In genomic region chr1:77964656-77965335, GRCm38 (mm10) we compare ENCODE assay signal across 11 mouse cellular contexts.
DNase-seq lines count a peak whose midpoint lies in the region; ATAC-seq and TF ChIP-seq lines count a peak whose summit lies in the region.
"Had no signal": no experiment of that assay in that cellular context is flagged by ENCODE, and none has a peak within 500 bp of the region (broad histone marks: within the 10 kb centered on the region; RNA-seq: fewer than 3 reads in every experiment).

No protein-coding gene starts in this region.

- WGBS in heart, adult 2 months, result 25% methylated on average over 3 of the region's 3 CpGs

- TF ChIP-seq POLR2A in heart, adult 2 months (IDR thresholded peaks at IDR 0.05; ENCODE audit: insufficient read depth, low read depth, low read length), result no peak

- no peaks in the 10 kb centered on the region for H3K36me3 ChIP-seq in heart, adult 2 months (ENCODE audit: control insufficient read depth, insufficient read depth, low read length)
- H3K36me3 ChIP-seq: midbrain, embryonic 12.5 days had no signal

- no peak overlapping the region for H3K27ac ChIP-seq in heart, adult 2 months
- H3K27ac ChIP-seq: left cerebral cortex, adult 2 months; midbrain, embryonic 12.5 days had no signal

- DNase-seq in heart, adult 2 months, result peak; percentile 39 to 49
- no peak for DNase-seq in heart, postnatal 25 days (ENCODE audit: low spot score)
- peak; percentile 11 for DNase-seq in right cerebral cortex, postnatal 4 days
- DNase-seq in right cerebral cortex, adult 18-20 months, result no peak
- DNase-seq in heart, postnatal 14 days, result peak; percentile 49 to 67
- no peak for DNase-seq in left cerebral cortex, adult 9 months (ENCODE audit: low spot score in 2 of 2)
- no peak for DNase-seq in left cerebral cortex, adult 18-20 months (ENCODE audit: low spot score in 2 of 2)

- intact Hi-C loops in heart, adult 2 months (cut with DNase I), result no loop called here
- intact Hi-C loops in heart, postnatal 25 days (cut with DNase I), result no loop called here
- intact Hi-C loops in heart, postnatal 14 days (cut with DNase I), result no loop called here

- no peaks in the 10 kb centered on the region for H3K79me2 ChIP-seq in heart, adult 2 months (replicated peaks; ENCODE audit: control insufficient read depth, insufficient read depth, low read length)

- no peak for TF ChIP-seq EP300 in heart, adult 2 months (IDR thresholded peaks at IDR 0.05; ENCODE audit: insufficient read depth, low read depth, low read length)

- H3K27me3 ChIP-seq in heart, adult 2 months (ENCODE audit: control insufficient read depth, insufficient read depth, low read length), result no peaks in the 10 kb centered on the region
- H3K27me3 ChIP-seq: CH12.LX; midbrain, embryonic 12.5 days had no signal

- no peak overlapping the region for H3K4me3 ChIP-seq in heart, adult 2 months
- H3K4me3 ChIP-seq: left cerebral cortex, adult 2 months; midbrain, embryonic 12.5 days had no signal

- ATAC-seq in megakaryocyte-erythroid progenitor cell, adult 5-6 weeks (replicated peaks; ENCODE audit: low FRiP score, low TSS enrichment, poor library complexity, severe bottlenecking), result no peak

- no peak overlapping the region for H3K9ac ChIP-seq in heart, adult 2 months (ENCODE audit: low read depth, low read length)
- H3K9ac ChIP-seq: midbrain, embryonic 12.5 days had no signal

- no peak for TF ChIP-seq CTCF in heart, adult 2 months (IDR thresholded peaks at IDR 0.05)

- H3K4me1 ChIP-seq in heart, adult 2 months (ENCODE audit: control insufficient read depth, insufficient read depth, low read length), result peaks cover 1% of the 10 kb centered on the region; the same call in 1 of the 2 replicates
- H3K4me1 ChIP-seq: midbrain, embryonic 12.5 days had no signal

Comparison
In these comparisons a context has a peak if more than half of its experiments do, and no peak if none do; other contexts are left out.
1. DNase-seq: peak in heart, adult 2 months (2 of 2), right cerebral cortex, postnatal 4 days (single experiment) and heart, postnatal 14 days (2 of 2); none in heart, postnatal 25 days (single experiment), right cerebral cortex, adult 18-20 months (single experiment), left cerebral cortex, adult 9 months (0 of 2) and left cerebral cortex, adult 18-20 months (0 of 2).